Mouse (Mus musculus): ENCODE data around the gene Psapl1.
"Not testable (repeated sequence)": the region's sequence is repeated elsewhere in the genome, so short reads cannot be mapped to it uniquely, and the experiment has no call there.

Psapl1 gene

GRCm38 (mm10) chr5:36203421-36203820, 400 bp upstream of the Psapl1 start:
- DNase-seq (ENCODE audit: inconsistent age in 2 of 2, low spot score in 1 of 2): no peak

GRCm38 (mm10) chr5:36205397-36205796, 1.6 kb downstream of the Psapl1 start:
- peak in 1 of 2 experiments; percentile 57 for DNase-seq (ENCODE audit: inconsistent age in 2 of 2, low spot score in 1 of 2)

GRCm38 (mm10) chr5:36208803-36209202, 5.0 kb downstream of the Psapl1 start:
- DNase-seq (ENCODE audit: inconsistent age in 2 of 2, low spot score in 1 of 2): no peak

GRCm38 (mm10) chr5:36213310-36213709, 9.5 kb downstream of the Psapl1 start:
- no peak for DNase-seq (ENCODE audit: inconsistent age in 2 of 2, low spot score in 1 of 2)

- peak; percentile 24 to 63 for DNase-seq (ENCODE audit: inconsistent age in 2 of 2, low spot score in 1 of 2)
Observed at GRCm38 (mm10) chr5:36220105-36220504, 16.3 kb downstream of the Psapl1 start.

- DNase-seq (ENCODE audit: inconsistent age in 2 of 2, low spot score in 1 of 2): no peak
Observed at GRCm38 (mm10) chr5:36220626-36221025, 16.8 kb downstream of the Psapl1 start.

GRCm38 (mm10) chr5:36223787-36224186, 20.0 kb downstream of the Psapl1 start:
- peak; percentile 54 to 84 for DNase-seq (ENCODE audit: inconsistent age in 2 of 2, low spot score in 1 of 2)

GRCm38 (mm10) chr5:36225855-36226254, 22.0 kb downstream of the Psapl1 start:
- DNase-seq (ENCODE audit: inconsistent age in 2 of 2, low spot score in 1 of 2): no peak

- no peak for DNase-seq (ENCODE audit: inconsistent age in 2 of 2, low spot score in 1 of 2)
Observed at GRCm38 (mm10) chr5:36226296-36226695, 22.5 kb downstream of the Psapl1 start.

GRCm38 (mm10) chr5:36228405-36229370, 24.9 kb downstream of the Psapl1 start:
- DNase-seq (ENCODE audit: inconsistent age in 2 of 2, low spot score in 1 of 2): peak; percentile 17 to 70

- DNase-seq (ENCODE audit: inconsistent age in 2 of 2, low spot score in 1 of 2): no peak
Observed at GRCm38 (mm10) chr5:36230301-36230780, 26.5 kb downstream of the Psapl1 start.

GRCm38 (mm10) chr5:36237526-36237925, 33.7 kb downstream of the Psapl1 start:
- DNase-seq (ENCODE audit: inconsistent age in 2 of 2, low spot score in 1 of 2): not testable (repeated sequence)

GRCm38 (mm10) chr5:36248022-36248421, 44.2 kb downstream of the Psapl1 start:
- no peak for DNase-seq (ENCODE audit: inconsistent age in 2 of 2, low spot score in 1 of 2)

- no peak for DNase-seq (ENCODE audit: inconsistent age in 2 of 2, low spot score in 1 of 2)
Observed at GRCm38 (mm10) chr5:36252746-36253504, 49.1 kb downstream of the Psapl1 start.

- no peak for DNase-seq (ENCODE audit: inconsistent age in 2 of 2, low spot score in 1 of 2)
Observed at GRCm38 (mm10) chr5:36254642-36255516, 51.1 kb downstream of the Psapl1 start.
